Mouse (Mus musculus): ENCODE results near the gene Taf13.

The Taf13 gene

GRCm38 (mm10) chr3:108574018-108574417, 2.5 kb downstream of the Taf13 start:
- DNase-seq: no peak

- DNase-seq: no peak
These were observed 13.1 kb downstream of the Taf13 start for GRCm38 (mm10) chr3:108584580-108584979.

GRCm38 (mm10) chr3:108588446-108588845, 16.9 kb downstream of the Taf13 start:
- DNase-seq: no peak

- DNase-seq: peak; percentile 98
These were observed 19.5 kb downstream of the Taf13 start, which contains the start of gene Wdr47 for GRCm38 (mm10) chr3:108590786-108591529. Gene Wdr47, plus strand, starts transcription at chr3:108591279.

GRCm38 (mm10) chr3:108591530-108592522, 20.3 kb downstream of the Taf13 start:
- DNase-seq: peak; percentile 46

GRCm38 (mm10) chr3:108608906-108609305, 37.4 kb downstream of the Taf13 start:
- no peak for DNase-seq
